Mouse (Mus musculus) liver (tissue): Measurements from ENCODE around the gene Tmem45a.

Source experiments
- DNase-seq: peaks from one replicate; pipeline ENCODE4 v3.0.0-alpha.2; 2020; ENCODE audit warnings: mixed read lengths

Gene Tmem45a

GRCm38 (mm10) chr16:56795481-56796139 lies 90.4 kb downstream of the Tmem45a start, which contains the start of gene Adgrg7:
Gene Adgrg7, minus strand, starts transcription at chr16:56795855.
- no peak for DNase-seq

- no peak for DNase-seq
Observed at GRCm38 (mm10) chr16:56794383-56795144, 91.4 kb downstream of the Tmem45a start.

GRCm38 (mm10) chr16:56793778-56794177 lies 92.2 kb downstream of the Tmem45a start:
- DNase-seq: no peak

- no peak for DNase-seq
Observed at GRCm38 (mm10) chr16:56785943-56786342, 100.0 kb downstream of the Tmem45a start.

GRCm38 (mm10) chr16:56771163-56772105 lies 114.5 kb downstream of the Tmem45a start:
- DNase-seq: peak; percentile 18
